Mouse (Mus musculus) MEL (cell line): Measurements from ENCODE around the gene Trpd52l3.

Source experiments
- CTCF ChIP-seq, 3 experiments: IDR thresholded peaks in 2 of 3; conservative IDR thresholded peaks in 1 of 3; 2 replicates each; pipeline ENCODE4 v1.5.1; 2011 to 2012; ENCODE audit warnings: low read length in 3 of 3, low read depth in 2 of 3, mild to moderate bottlenecking in 2 of 3, improper control_type of control experiment in 1 of 3, inconsistent platforms in 1 of 3, mixed read lengths in 1 of 3, moderate library complexity in 1 of 3; ENCODE audit not compliant: control insufficient read depth in 1 of 3, insufficient read depth in 1 of 3, poor library complexity in 1 of 3, severe bottlenecking in 1 of 3
- ELF1 ChIP-seq: IDR thresholded peaks from 2 replicates; pipeline ENCODE4 v1.6.1; 2014; ENCODE audit warnings: low read depth, mild to moderate bottlenecking, inconsistent platforms, low read length, improper control_type of control experiment, moderate library complexity
- EP300 ChIP-seq, 2 experiments: IDR thresholded peaks; 2 replicates each; pipeline ENCODE4 v1.6.1; 2011; ENCODE audit warnings: improper control_type of control experiment in 2 of 2, low read length in 2 of 2, low read depth in 1 of 2, mild to moderate bottlenecking in 1 of 2
- GATA1 ChIP-seq: IDR thresholded peaks from 2 replicates; pipeline ENCODE4 v1.6.1; 2011; ENCODE audit warnings: low read depth, low read length, improper control_type of control experiment
- HCFC1 ChIP-seq: IDR thresholded peaks from 2 replicates; pipeline ENCODE4 v1.6.1; 2012; ENCODE audit warnings: low read depth, mild to moderate bottlenecking, inconsistent platforms, low read length, improper control_type of control experiment, moderate library complexity
- MEF2A ChIP-seq: IDR thresholded peaks from 2 replicates; pipeline ENCODE4 v1.6.1; 2014; ENCODE audit warnings: low read depth, mild to moderate bottlenecking, inconsistent platforms, low read length, improper control_type of control experiment; ENCODE audit not compliant: poor library complexity, insufficient replicate concordance, severe bottlenecking; ENCODE audit errors: extremely low read depth
- MXI1 ChIP-seq: IDR thresholded peaks from 2 replicates; pipeline ENCODE4 v1.6.1; 2011; ENCODE audit warnings: mild to moderate bottlenecking, low read depth, low read length, improper control_type of control experiment
- NRF1 ChIP-seq: IDR thresholded peaks from 2 replicates; pipeline ENCODE4 v1.6.1; 2014; ENCODE audit warnings: low read depth, mild to moderate bottlenecking, inconsistent platforms, low read length, improper control_type of control experiment, moderate library complexity; ENCODE audit not compliant: poor library complexity, insufficient read depth, severe bottlenecking
- POLR2A ChIP-seq, 2 experiments: IDR thresholded peaks; 2 replicates each; pipeline ENCODE4 v1.6.1; 2011 to 2012; ENCODE audit warnings: low read length in 2 of 2, mild to moderate bottlenecking in 2 of 2, control low read depth in 1 of 2, improper control_type of control experiment in 1 of 2, low read depth in 1 of 2, moderate library complexity in 1 of 2; ENCODE audit not compliant: control insufficient read depth in 1 of 2, insufficient read depth in 1 of 2, poor library complexity in 1 of 2
- RCOR1 ChIP-seq: IDR thresholded peaks from 2 replicates; pipeline ENCODE4 v1.6.1; 2012; ENCODE audit warnings: low read depth, mild to moderate bottlenecking, inconsistent platforms, low read length, improper control_type of control experiment
- TAL1 ChIP-seq: IDR thresholded peaks from 2 replicates; pipeline ENCODE4 v1.6.1; 2012; ENCODE audit warnings: mild to moderate bottlenecking, inconsistent platforms, low read length, moderate library complexity, mixed read lengths
- ZMIZ1 ChIP-seq: IDR thresholded peaks from 2 replicates; pipeline ENCODE4 v1.6.1; 2012; ENCODE audit warnings: low read depth, mild to moderate bottlenecking, inconsistent platforms, low read length, improper control_type of control experiment, moderate library complexity

DNA sequence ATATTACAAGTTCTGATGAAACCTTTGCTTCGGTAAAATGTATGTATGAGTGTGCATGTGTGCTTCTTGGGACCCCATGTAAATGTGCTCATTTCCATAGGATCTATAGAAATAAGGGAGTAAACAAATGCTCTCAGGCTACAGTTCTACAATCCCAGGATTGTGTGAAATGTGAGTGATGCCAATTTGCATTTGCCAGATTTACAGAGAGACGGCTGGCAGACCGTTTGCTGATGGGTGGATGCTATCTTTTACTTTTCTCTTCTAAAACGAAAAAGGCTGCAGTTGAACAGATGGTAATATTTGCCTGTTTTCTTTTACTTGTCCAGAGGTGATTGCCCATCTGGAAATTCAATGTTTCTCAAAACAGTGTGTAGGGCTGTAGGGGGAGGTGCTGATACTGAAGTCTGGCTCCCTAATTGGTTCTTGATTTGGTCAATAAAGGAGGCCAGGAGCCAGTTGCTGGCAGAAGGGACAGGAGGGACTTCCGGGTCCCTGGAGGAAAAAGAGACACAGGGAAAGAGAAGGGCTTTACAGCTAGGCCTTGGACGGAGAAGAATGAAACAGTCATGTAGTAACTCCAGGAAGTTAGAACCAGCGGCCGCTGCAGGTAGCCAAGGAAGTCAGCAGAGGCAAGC is 24.0 kb upstream of the Trpd52l3 start:
- no peak for TF ChIP-seq MEF2A
- TF ChIP-seq EP300 (IDR thresholded peaks at IDR 0.05; ENCODE audit: low read depth in 1 of 2, low read length in 2 of 2): no peak
- no peak for TF ChIP-seq GATA1
- no peak for TF ChIP-seq CTCF (IDR thresholded peaks at IDR 0.05 in 2 of 3, conservative IDR thresholded peaks at IDR 0.05 in 1 of 3; ENCODE audit: control insufficient read depth in 1 of 3, insufficient read depth in 1 of 3, low read depth in 2 of 3, low read length in 3 of 3, poor library complexity in 1 of 3, severe bottlenecking in 1 of 3)
- no peak for TF ChIP-seq POLR2A (IDR thresholded peaks at IDR 0.05; ENCODE audit: control insufficient read depth in 1 of 2, insufficient read depth in 1 of 2, low read depth in 1 of 2, low read length in 2 of 2, poor library complexity in 1 of 2)
- no peak for TF ChIP-seq ZMIZ1
- TF ChIP-seq MXI1: no peak
- TF ChIP-seq NRF1: no peak
- TF ChIP-seq TAL1: no peak
- TF ChIP-seq HCFC1: no peak
- TF ChIP-seq ELF1: 0 out of 2 replicates have a peak, but pooled peaks have one; percentile 24
- no peak for TF ChIP-seq RCOR1
